Mouse (Mus musculus): Measurements from ENCODE around the gene Pramel1. TPM values are rescaled to one million over a fixed set of nuclear protein-coding genes. Genes with fewer than 3 reads are reported as not detected.
"Not testable (repeated sequence)": the region's sequence is repeated elsewhere in the genome, so short reads cannot be mapped to it uniquely, and the experiment has no call there.

Gene Pramel1
- polyA plus RNA-seq, 1 experiment from 2014 or later: not detected

- H3K9ac ChIP-seq (ENCODE audit: low read depth, low read length): no peak overlapping the region
- H3K4me3 ChIP-seq (ENCODE audit: low read depth, low read length): peak overlapping the region; percentile 53
- no peak overlapping the region for H3K27ac ChIP-seq (replicated peaks; ENCODE audit: low read depth, low read length)
- DNase-seq (ENCODE audit: low spot score) (no peak), ATAC-seq (ENCODE audit: low read depth) (no peak)
- peaks cover 15% of the 10 kb centered on the region for H3K9me3 ChIP-seq (ENCODE audit: control insufficient read depth, low read length)
- 0 out of 2 replicates have a peak, but pooled peaks cover 3% of the 10 kb centered on the region for H3K4me1 ChIP-seq (ENCODE audit: control insufficient read depth, insufficient read depth, low read length)
- no peaks in the 10 kb centered on the region for H3K27me3 ChIP-seq (replicated peaks; ENCODE audit: control insufficient read depth, insufficient read depth, low read length)
- H3K4me2 ChIP-seq (ENCODE audit: low read depth, low read length): no peak overlapping the region
- 97% methylated on average over 1 of the region's 1 CpGs for WGBS
- peaks cover 50% of the 10 kb centered on the region for H3K36me3 ChIP-seq (ENCODE audit: control insufficient read depth, insufficient read depth, low read length)
Measured at GRCm38 (mm10) chr4:143413621-143414020, 19.4 kb downstream of the Pramel1 start.

- H3K9ac ChIP-seq (ENCODE audit: low read depth, low read length): no peak overlapping the region
- no peaks in the 10 kb centered on the region for H3K27me3 ChIP-seq (replicated peaks; ENCODE audit: control insufficient read depth, insufficient read depth, low read length)
- DNase-seq (ENCODE audit: low spot score) (no peak), ATAC-seq (ENCODE audit: low read depth) (no peak)
- H3K27ac ChIP-seq (replicated peaks; ENCODE audit: low read depth, low read length): no peak overlapping the region
- H3K9me3 ChIP-seq (ENCODE audit: control insufficient read depth, low read length): peaks cover 15% of the 10 kb centered on the region
- WGBS: 97% methylated on average over 3 of the region's 3 CpGs
- 0 out of 2 replicates have a peak, but pooled peaks cover 3% of the 10 kb centered on the region for H3K4me1 ChIP-seq (ENCODE audit: control insufficient read depth, insufficient read depth, low read length)
- H3K4me2 ChIP-seq (ENCODE audit: low read depth, low read length): no peak overlapping the region
- H3K4me3 ChIP-seq (ENCODE audit: low read depth, low read length): no peak overlapping the region
- H3K36me3 ChIP-seq (ENCODE audit: control insufficient read depth, insufficient read depth, low read length): peaks cover 55% of the 10 kb centered on the region
Measured at GRCm38 (mm10) chr4:143414121-143414520, 19.9 kb downstream of the Pramel1 start.

GRCm38 (mm10) chr4:143426770-143427169, 32.5 kb downstream of the Pramel1 start:
- H3K36me3 ChIP-seq (ENCODE audit: control insufficient read depth, insufficient read depth, low read length); H3K4me1 ChIP-seq (ENCODE audit: control insufficient read depth, insufficient read depth, low read length); H3K9ac ChIP-seq (ENCODE audit: low read depth, low read length); H3K4me3 ChIP-seq (ENCODE audit: low read depth, low read length); H3K4me2 ChIP-seq (ENCODE audit: low read depth, low read length); H3K9me3 ChIP-seq (ENCODE audit: control insufficient read depth, low read length); H3K27me3 ChIP-seq (replicated peaks; ENCODE audit: control insufficient read depth, insufficient read depth, low read length); ATAC-seq (ENCODE audit: low read depth); H3K27ac ChIP-seq (replicated peaks; ENCODE audit: low read depth, low read length): not testable (repeated sequence)
- WGBS: 53% methylated on average over 5 of the region's 5 CpGs
- peak; percentile 1 for DNase-seq (ENCODE audit: low spot score)

Other genes with a start within 250 kb of the Pramel1 start
- 11.5 and 11.6 TPM in 2 replicates for gene Prdm2, start 181.4 kb upstream of the Pramel1 start, polyA plus RNA-seq (2014; fragmentation: Nextera tagmentation; extraction: Ambion mirVana)
- 67.1 and 70.2 TPM in 2 replicates for gene Pdpn, start 94.9 kb upstream of the Pramel1 start, polyA plus RNA-seq (2014; fragmentation: Nextera tagmentation; extraction: Ambion mirVana)
- 2.2 and 2.3 TPM in 2 replicates for gene Lrrc38, start 44.7 kb upstream of the Pramel1 start, polyA plus RNA-seq (2014; fragmentation: Nextera tagmentation; extraction: Ambion mirVana)
- 8.8 and 12.1 TPM in 2 replicates for gene Pramef8, start 18.0 kb downstream of the Pramel1 start, polyA plus RNA-seq (2014; fragmentation: Nextera tagmentation; extraction: Ambion mirVana)
- not detected in 2 replicates for gene Oog4, start 55.9 kb downstream of the Pramel1 start, polyA plus RNA-seq (2014; fragmentation: Nextera tagmentation; extraction: Ambion mirVana)
- gene Gm13043, start 116.9 kb downstream of the Pramel1 start, polyA plus RNA-seq (2014; fragmentation: Nextera tagmentation; extraction: Ambion mirVana): not detected in 2 replicates
- gene Gm13040, start 141.5 kb downstream of the Pramel1 start, polyA plus RNA-seq (2014; fragmentation: Nextera tagmentation; extraction: Ambion mirVana): not detected in 2 replicates
- gene BC080695, start 157.3 kb downstream of the Pramel1 start, polyA plus RNA-seq (2014; fragmentation: Nextera tagmentation; extraction: Ambion mirVana): not detected in 2 replicates
- not detected in 2 replicates for gene Gm13057, start 157.3 kb downstream of the Pramel1 start, polyA plus RNA-seq (2014; fragmentation: Nextera tagmentation; extraction: Ambion mirVana)
- not detected in 2 replicates for gene Gm13083, start 220.6 kb downstream of the Pramel1 start, polyA plus RNA-seq (2014; fragmentation: Nextera tagmentation; extraction: Ambion mirVana)